Mouse (Mus musculus) C2C12 (cell line): ENCODE data around the gene Gm49340. TPM values are rescaled to one million over a fixed set of nuclear protein-coding genes. Genes with fewer than 3 reads are reported as not detected.

Source experiments
- H3K27me3 ChIP-seq: one replicate; pipeline ENCODE4 v1.6.1; 2011; ENCODE audit not compliant: control insufficient read depth, insufficient read depth, insufficient read length
- H3K36me3 ChIP-seq: one replicate; pipeline ENCODE4 v1.6.1; 2011; ENCODE audit not compliant: control insufficient read depth, insufficient read depth
- H3K4me3 ChIP-seq: one replicate; pipeline ENCODE4 v1.5.1; 2011; ENCODE audit warnings: mild to moderate bottlenecking, control low read depth; ENCODE audit not compliant: poor library complexity, insufficient read depth, severe bottlenecking
- H3K79me2 ChIP-seq: one replicate; pipeline ENCODE4 v1.6.1; 2011; ENCODE audit not compliant: control insufficient read depth, insufficient read depth
- H3K79me3 ChIP-seq: one replicate; pipeline ENCODE4 v1.6.1; 2011; ENCODE audit warnings: low read depth, control low read depth
- H3ac ChIP-seq: one replicate; pipeline ENCODE3; 2011; ENCODE audit warnings: low read depth; ENCODE audit not compliant: control insufficient read depth, insufficient read length
- CEBPB ChIP-seq: IDR thresholded peaks from one replicate; pipeline ENCODE4 v1.6.1; 2011; ENCODE audit warnings: low read depth, mild to moderate bottlenecking, control low read depth, moderate library complexity
- CTCF ChIP-seq: IDR thresholded peaks from one replicate; pipeline ENCODE4 v1.5.1; 2011; ENCODE audit not compliant: control insufficient read depth, insufficient read depth, insufficient read length
- FOSL1 ChIP-seq: IDR thresholded peaks from one replicate; pipeline ENCODE4 v1.8.0; 2011; ENCODE audit warnings: mild to moderate bottlenecking, low read length; ENCODE audit not compliant: poor library complexity, insufficient read depth, severe bottlenecking
- MAX ChIP-seq: IDR thresholded peaks from one replicate; pipeline ENCODE4 v1.6.1; 2011; ENCODE audit warnings: mild to moderate bottlenecking, control low read depth
- MYOD1 ChIP-seq: IDR thresholded peaks from one replicate; pipeline ENCODE4 v1.6.1; 2011; ENCODE audit warnings: low read depth; ENCODE audit not compliant: control insufficient read depth, insufficient read length
- MYOG ChIP-seq: IDR thresholded peaks from one replicate; pipeline ENCODE4 v1.6.1; 2011; ENCODE audit not compliant: control insufficient read depth, insufficient read length; ENCODE audit errors: extremely low read depth
- USF1 ChIP-seq: IDR thresholded peaks from one replicate; pipeline ENCODE4 v1.6.1; 2011; ENCODE audit warnings: low read depth, mild to moderate bottlenecking, control low read depth, moderate library complexity
- polyA plus RNA-seq: library from polyadenylated mRNA; unstranded; fragments of >200 nt; fragmentation: generic; extraction: Trizol; gene quantifications from one replicate; pipeline ENCODE4 v1.2.1, GENCODE M21; 2012; ENCODE audit warnings: missing spikeins

Gene Gm49340
- polyA plus RNA-seq, 1 experiment, result not detected

GRCm38 (mm10) chr11:73327361-73327760 lies 2.2 kb upstream of the Gm49340 start:
- Histone ChIP-seq H3K79me3 (no peaks in the 10 kb centered on the region), H3K79me2 (no peaks in the 10 kb centered on the region), H3K4me3 (no peak overlapping the region), H3K27me3 (no peaks in the 10 kb centered on the region), H3K36me3 (no peaks in the 10 kb centered on the region), H3ac (no peak overlapping the region)
- TF ChIP-seq CEBPB (no peak), MYOG (no peak), CTCF (no peak), USF1 (no peak), MAX (no peak), FOSL1 (no peak), MYOD1 (no peak)

- Histone ChIP-seq H3K27me3 (no peaks in the 10 kb centered on the region), H3K36me3 (no peaks in the 10 kb centered on the region), H3K79me2 (no peaks in the 10 kb centered on the region), H3K4me3 (no peak overlapping the region), H3ac (no peak overlapping the region), H3K79me3 (no peaks in the 10 kb centered on the region)
- no peak for TF ChIP-seq MYOG
- no peak for TF ChIP-seq CEBPB
- no peak for TF ChIP-seq MYOD1
- no peak for TF ChIP-seq MAX
- no peak for TF ChIP-seq USF1
- TF ChIP-seq CTCF, result no peak
- TF ChIP-seq FOSL1, result no peak
These were observed 3.8 kb downstream of the Gm49340 start for GRCm38 (mm10) chr11:73333357-73333756.

- Histone ChIP-seq H3ac (no peak overlapping the region), H3K36me3 (no peaks in the 10 kb centered on the region), H3K79me3 (no peaks in the 10 kb centered on the region), H3K27me3 (no peaks in the 10 kb centered on the region), H3K79me2 (no peaks in the 10 kb centered on the region), H3K4me3 (no peak overlapping the region)
- no peak for TF ChIP-seq FOSL1
- TF ChIP-seq MYOG, result no peak
- no peak for TF ChIP-seq MAX
- TF ChIP-seq MYOD1, result no peak
- no peak for TF ChIP-seq CEBPB
- no peak for TF ChIP-seq USF1
- TF ChIP-seq CTCF, result no peak
These were observed 7.4 kb downstream of the Gm49340 start for GRCm38 (mm10) chr11:73336919-73337318.

GRCm38 (mm10) chr11:73350483-73350882 lies 20.9 kb downstream of the Gm49340 start, which contains the start of gene Olfr20:
Gene Olfr20 (plus strand): TSS chr11:73350783.
- Histone ChIP-seq H3K79me3 (no peaks in the 10 kb centered on the region), H3K36me3 (no peaks in the 10 kb centered on the region), H3K79me2 (no peaks in the 10 kb centered on the region), H3ac (no peak within 1 kb of the TSS), H3K4me3 (no peak within 1 kb of the TSS), H3K27me3 (no peaks in the 10 kb centered on the region)
- TF ChIP-seq CEBPB (no peak), USF1 (no peak), MAX (no peak), CTCF (no peak), MYOD1 (no peak), MYOG (no peak), FOSL1 (no peak)

- Histone ChIP-seq H3K36me3 (no peaks in the 10 kb centered on the region), H3K27me3 (no peaks in the 10 kb centered on the region), H3K4me3 (no peak within 1 kb of the TSS), H3K79me3 (no peaks in the 10 kb centered on the region), H3ac (no peak within 1 kb of the TSS), H3K79me2 (no peaks in the 10 kb centered on the region)
- TF ChIP-seq USF1, result no peak
- no peak for TF ChIP-seq MYOG
- no peak for TF ChIP-seq FOSL1
- no peak for TF ChIP-seq CTCF
These were observed 41.4 kb downstream of the Gm49340 start, which contains the start of gene Olfr376 for GRCm38 (mm10) chr11:73370946-73371345. Gene Olfr376 (plus strand): TSS chr11:73371246.

- no peak overlapping the region for H3K4me3 ChIP-seq
- no peak overlapping the region for H3ac ChIP-seq
- no peaks in the 10 kb centered on the region for H3K79me3 ChIP-seq
- no peaks in the 10 kb centered on the region for H3K27me3 ChIP-seq
- H3K36me3 ChIP-seq, result no peaks in the 10 kb centered on the region
- H3K79me2 ChIP-seq, result no peaks in the 10 kb centered on the region
- TF ChIP-seq MAX (no peak), MYOG (no peak), CTCF (no peak), CEBPB (no peak), USF1 (no peak), FOSL1 (no peak), MYOD1 (no peak)
These were observed 65.8 kb downstream of the Gm49340 start for GRCm38 (mm10) chr11:73395374-73395773.
